Mouse (Mus musculus) left cerebral cortex, adult 9 months (tissue): ENCODE measurements around the gene Pifo.
A peak's percentile ranks its signal among the peaks of the same experiment; 100 is the strongest.
"Not testable (repeated sequence)": the region's sequence is repeated elsewhere in the genome, so short reads cannot be mapped to it uniquely, and the experiment has no call there.

Source experiments
- DNase-seq, 2 experiments: peaks; one replicate each; pipeline ENCODE4 v3.0.0; 2022; ENCODE audit warnings: low spot score in 2 of 2

Pifo gene

DNA sequence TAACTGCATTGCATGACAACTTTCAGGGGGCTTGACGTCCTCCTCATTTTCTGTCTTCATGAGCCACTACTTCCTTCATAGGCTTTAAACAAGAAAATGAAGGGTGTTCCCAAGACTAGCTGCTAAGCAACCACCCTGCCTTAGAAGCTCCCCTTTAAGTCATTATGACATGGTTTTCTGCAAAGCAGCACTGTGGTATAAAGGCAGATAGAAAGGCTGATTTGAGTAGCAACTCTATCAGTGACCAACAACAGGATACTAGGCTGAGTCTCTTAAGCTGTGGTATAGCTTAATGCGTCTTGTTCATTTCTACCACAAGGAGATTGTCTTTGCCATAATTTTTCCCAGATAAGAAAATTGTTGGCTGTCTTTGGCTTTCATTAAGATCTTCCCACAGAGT, at the start of gene Pifo:
Gene Pifo, minus strand, starts transcription at position 101 of the 400 bp plus-strand sequence.
- no peak for DNase-seq

DNA sequence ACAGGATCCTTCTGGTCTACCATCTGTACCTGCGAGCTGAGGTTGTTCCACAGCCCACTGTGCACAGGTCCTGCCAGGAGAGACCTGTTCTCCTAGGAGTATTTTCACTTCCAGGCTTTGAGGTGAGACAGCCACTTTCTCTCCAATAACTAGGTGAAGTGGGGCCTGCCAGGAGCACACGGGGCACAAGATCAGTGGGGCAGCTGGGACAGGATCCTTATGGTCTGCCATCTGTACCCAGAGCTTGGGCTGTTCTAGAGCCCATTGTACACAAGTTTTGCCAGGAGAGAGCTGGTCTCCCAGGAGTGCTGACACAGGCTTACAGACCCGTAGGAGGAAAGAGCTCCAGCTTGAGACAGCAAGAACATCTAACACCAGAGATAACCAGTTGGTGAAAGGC, 43.5 kb upstream of the Pifo start:
- no peak for DNase-seq

DNA sequence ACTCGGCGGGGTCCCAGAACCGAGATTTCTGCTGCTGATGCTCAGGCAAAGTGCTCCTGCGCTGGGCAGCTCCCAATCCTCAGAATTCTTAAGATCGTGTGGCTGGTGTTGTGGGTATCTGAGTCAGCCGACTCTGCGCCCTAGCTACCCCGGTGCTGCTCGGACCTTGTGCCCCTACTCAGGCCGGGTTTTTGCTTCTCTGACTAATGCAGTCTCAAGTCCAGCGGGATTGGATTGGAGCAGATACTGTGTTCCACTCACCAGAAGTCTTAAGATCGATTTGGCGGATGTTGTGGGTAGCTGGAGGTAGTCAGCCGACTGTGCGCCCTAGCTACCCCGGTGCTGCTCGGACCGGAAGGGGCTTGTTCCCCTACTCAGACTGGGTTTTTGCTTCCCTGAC, 37.5 kb upstream of the Pifo start:
- no peak for DNase-seq

DNA sequence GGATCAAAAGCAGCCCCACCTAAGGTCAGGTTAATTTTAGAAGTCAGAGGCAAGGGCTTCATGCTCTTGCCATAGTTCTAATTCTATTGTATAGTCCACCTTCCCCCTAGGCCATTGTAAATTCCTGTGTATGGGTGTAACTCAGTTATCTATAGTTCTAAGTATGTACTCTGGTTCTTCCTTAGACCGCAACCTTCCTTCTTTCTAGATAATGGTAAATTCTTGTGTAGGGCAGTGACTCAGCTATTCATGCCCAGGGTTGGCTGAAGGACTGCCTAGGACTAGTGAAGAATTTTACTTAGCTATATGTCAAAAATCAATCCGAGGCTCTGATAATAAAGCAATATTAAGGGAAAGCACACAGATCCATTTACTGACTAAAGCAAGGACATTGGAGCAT, 25.9 kb upstream of the Pifo start:
- no peak for DNase-seq

DNA sequence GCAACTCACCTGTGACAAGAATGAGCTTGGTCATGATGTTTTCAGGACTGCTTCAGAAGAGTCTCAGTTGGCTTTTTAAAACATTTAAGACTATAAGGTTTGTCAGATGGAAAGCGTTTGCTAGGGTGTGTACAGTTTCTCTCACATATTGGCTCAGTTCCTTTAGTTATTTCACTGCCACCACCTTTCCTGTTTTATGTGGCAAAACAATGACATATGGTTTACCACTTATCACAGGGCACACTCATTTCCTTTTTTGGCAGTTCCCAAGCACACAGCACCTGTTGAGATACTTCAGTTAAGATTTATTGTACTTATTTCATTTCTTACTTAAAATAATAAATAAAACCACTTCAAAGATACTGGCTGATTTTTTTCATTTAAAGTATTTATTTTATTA, 18.3 kb upstream of the Pifo start, which contains the start of gene Chil5:
Gene Chil5, minus strand, starts transcription at position 34 of the 400 bp plus-strand sequence.
- no peak for DNase-seq

DNA sequence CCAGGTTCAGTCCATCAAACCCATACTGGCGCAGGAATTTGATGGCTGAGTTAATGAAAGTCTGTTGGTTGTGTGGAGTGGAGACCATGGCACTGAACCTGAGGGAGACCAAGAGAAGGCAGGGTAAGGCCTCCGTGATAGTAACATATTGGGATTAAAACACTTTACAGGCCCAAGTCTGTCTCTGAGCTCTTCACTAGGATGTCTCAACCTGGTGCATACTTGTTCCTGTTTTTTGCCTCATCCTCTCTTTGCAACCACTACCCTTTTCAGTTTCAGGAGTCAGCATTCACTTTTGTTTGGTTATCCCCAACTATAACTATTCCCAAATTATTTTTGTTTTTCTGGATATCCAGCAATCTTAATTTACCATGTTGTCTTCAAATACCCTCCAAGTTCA, 9.7 kb upstream of the Pifo start:
- DNase-seq: no peak

DNA sequence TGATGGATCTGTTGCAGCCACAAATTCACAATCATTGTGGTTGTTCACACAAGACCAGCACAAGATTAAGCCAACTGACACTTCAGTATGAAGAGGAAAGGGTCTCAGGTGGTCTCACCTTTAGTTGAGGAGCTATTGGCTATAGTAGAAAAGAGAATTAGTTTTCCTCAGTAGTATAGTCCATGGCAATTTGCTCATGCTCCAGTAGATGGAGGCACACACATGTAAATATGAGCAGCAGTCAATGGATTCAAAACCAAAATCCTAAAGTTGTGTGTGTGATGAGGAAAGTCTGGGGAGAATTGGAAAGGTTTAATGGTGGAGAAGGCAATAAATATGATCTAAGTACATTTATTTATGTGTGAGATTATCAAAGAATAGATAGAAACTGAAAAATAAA, 7.4 kb upstream of the Pifo start:
- DNase-seq: peak in 1 of 2 experiments; percentile 8

DNA sequence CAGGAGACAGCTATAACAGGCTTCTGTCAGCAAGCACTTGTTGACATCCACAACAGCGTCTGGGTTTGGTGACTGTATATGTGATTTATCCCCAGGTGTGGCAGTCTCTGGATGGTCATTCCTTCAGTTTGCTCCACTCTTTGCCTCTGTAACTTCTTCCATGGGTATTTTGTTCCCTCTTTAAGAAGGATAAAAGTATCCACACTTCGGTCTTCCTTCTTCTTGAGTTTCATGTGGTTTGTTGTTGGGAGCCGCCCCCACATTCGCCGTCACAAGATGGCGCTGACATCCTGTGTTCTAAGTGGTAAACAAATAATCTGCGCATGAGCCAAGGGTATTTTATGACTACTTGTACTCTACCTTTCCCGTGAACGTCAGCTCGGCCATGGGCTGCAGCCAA, 11.1 kb downstream of the Pifo start:
- not testable (repeated sequence) for DNase-seq

DNA sequence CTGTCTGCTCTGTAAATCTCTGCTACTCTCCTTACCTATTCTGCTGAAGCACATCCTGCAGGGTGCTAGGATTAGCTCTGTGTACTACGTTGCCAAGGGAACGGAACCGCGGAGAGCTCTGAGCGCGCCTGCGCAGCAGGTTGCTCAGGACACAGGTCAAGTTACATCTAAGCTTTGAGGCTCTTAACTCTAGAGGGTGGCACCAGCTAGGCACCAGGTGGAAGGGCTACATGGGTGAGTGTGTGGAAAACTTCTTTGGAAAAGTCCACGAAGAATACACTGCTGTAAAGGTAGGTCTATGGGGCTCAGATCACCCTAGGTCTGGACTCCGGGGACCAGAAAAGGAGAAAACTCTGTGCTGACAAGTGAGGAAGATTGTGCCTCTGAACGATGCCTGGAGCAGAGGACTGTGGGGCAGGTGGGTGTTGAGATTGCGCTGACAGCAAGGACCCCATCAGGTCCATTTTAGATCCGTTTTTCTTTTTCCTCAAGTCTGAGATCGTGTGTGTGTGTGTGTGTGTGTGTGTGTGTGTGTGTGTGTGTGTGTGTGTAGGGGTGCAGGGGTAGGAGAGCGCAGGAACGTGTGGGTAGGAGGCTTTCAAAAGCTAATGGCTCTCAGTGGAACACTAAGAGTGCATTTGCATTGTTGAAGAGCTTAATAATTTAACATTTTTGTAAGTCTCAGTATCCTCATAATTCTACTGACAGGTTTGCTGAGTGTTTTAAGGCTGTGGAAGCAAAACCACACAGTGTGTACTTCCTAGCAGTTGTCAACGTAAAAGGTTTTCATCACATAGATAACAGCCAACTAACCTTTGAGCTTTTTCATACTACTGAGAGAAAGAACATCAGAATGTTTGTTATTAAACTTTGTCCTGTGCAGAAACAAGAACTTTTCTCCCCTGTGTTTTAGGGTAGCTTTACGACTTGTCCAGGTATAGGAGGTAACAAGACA, 12.8 kb downstream of the Pifo start:
- DNase-seq: peak; percentile 25 to 41

DNA sequence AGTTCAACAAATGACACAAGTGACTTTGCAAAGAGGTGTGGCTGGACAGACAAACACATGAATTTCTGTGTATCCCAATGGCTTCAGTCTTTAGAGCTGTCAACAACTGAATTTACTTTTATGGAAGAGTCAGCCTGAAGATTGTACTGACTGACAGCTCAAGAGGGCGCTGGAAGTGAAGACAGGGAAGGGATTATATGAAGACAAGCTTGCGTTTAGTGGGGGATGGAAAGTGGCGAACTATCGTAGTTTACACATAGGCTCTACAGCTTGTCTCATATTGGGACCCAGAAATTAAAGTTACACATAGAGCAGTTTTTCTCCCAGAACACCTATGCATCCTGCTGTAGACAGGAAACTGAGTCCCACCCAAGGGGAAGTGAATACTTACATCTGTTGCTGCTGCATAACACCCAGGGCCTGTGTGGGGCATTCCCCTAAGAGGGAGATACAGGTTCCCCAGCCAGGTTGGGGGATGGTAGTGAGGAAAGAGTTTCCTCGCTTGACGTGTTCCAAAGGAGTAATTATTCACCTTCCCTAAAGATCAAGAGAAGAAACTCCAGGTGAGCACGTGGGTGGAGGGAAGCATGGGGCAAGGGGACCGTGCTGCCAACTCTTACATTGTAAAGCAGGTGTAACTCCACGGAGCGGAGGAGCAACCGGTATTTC, 13.6 kb downstream of the Pifo start:
- DNase-seq: no peak

DNA sequence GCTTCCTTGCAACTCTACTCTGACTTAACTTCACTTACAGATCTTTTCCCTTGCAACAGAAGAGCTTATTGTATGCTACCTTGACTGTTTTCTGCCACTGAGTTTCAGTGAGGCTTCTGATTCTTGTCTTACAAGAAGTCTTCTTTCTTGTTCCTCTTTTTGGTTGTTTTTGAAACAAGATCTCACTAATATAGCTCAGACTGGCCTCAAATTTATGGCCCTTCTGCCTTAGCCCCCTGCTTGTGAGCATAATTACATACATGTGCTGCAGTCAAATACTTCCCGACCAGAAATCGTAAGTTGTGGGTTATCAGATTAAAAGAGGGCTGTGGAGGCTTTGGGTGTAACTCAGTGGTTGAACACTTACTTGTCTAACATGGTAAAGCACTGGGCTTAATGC, 19.7 kb downstream of the Pifo start:
- DNase-seq: no peak

DNA sequence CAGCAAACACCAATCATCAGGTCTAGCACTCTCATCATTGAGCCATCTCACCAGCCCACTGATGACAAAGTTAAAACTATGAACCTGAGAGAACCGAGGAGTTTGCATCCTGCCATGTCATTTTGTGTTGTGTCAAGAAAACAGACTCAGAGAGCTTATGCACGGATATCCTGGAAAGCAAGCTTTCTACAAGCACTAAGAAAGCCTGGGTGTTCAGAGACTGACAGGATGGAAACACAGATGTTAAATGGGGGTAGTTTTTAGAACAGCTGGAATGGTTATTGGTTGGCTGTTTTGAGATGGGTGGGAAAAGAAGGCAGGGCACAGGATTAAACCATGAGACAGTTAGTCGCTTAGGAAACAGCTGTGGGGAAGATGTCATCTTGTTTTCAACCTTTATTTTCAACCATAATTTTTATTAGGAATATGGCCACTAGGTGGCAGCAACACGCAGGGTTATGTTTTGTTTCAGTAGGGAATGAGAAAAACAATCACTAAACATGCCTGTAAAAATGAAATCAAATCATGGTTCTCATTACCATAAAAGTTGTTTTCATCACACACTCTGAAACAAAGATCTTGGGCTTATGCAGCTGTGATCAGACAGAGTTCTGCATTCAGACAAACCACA, 22.7 kb downstream of the Pifo start:
- peak; percentile 16 to 57 for DNase-seq

DNA sequence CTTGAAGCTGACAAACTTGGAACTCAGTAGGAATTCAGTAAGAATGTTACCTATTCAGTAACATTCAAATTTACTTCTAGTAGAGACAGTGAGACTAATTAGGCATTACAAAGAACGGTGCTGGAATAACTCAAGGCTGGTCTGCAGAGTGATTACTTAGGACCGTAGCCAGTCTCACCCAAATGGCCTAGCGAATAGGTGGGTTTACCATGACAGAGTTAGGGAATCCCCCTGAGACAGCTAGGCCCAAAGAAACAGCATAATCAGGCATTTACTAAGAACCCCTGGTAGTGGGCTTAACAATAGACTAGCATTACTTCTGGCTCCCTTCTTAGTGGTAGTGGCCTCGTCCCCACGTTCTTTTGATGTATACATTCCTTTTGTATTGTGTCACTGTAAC, 24.8 kb downstream of the Pifo start:
- not testable (repeated sequence) for DNase-seq

DNA sequence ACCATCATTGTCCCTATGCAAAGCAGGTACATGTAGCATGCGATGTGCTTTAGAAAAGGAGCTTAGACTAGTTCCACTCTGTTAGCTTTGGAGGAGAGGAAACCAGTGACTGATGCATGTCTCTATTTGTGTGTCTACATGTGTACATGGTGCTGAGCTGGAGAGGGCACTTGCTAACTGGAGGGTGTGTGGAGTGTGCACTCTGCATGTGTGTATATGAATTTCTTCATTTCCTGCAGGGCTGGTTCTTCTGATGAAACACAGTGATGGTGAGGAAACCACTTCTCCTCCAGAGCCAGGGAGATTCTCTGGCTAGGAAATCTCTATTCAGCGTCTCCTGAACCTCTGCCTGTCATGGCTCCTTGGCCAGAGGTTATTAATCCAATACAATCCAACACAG, 40.3 kb downstream of the Pifo start:
- DNase-seq: no peak

DNA sequence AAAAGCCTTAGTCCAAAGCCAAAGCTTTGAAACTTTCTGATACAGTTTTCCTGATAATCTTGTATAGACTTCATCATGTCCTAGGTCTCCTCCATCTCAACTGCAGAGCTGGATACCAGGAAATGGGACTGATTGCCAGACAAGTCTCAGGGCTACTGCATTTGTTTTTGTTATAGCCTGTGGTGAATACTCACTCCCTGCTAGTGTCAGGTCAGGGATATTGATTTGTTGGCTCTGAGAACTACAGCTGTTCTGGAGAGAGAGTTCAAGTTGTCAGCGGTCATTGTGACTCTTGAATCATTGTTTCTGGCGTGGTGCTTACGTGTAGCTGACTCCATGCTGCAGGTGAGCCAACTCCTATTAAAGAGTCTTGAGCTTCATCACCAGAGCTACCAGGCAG, 41.0 kb downstream of the Pifo start, which contains the start of gene Ovgp1:
Gene Ovgp1, plus strand, starts transcription at position 301 of the 400 bp plus-strand sequence.
- DNase-seq: no peak

DNA sequence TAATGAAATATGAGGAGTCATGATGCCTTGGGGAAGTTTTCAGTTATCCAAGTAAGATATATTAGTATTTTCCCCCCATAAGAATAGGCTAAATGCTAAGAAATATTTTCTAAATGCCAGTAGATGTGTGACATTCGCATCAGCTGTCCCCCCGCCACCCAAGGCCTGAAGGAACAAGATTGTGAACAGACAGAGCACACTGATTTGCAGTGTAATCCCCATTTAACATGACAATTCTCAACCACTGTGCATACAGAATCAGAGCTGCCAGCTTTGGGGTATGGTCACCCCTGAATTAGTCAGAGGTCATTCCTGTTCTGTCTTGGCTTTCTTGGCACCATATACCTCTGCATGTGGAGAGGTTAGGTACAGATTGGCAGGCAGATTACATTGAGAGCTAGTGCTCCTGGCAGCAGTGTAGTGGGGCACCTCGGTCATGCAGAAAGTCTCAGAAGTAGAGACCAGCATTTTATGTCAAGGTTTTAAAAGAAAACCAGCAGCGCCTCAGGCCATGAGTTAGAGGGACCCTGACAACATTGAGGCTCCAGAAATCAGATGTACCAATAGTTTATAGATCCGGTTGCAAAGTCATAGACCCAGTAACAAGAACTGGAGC, 42.5 kb downstream of the Pifo start:
- no peak for DNase-seq

DNA sequence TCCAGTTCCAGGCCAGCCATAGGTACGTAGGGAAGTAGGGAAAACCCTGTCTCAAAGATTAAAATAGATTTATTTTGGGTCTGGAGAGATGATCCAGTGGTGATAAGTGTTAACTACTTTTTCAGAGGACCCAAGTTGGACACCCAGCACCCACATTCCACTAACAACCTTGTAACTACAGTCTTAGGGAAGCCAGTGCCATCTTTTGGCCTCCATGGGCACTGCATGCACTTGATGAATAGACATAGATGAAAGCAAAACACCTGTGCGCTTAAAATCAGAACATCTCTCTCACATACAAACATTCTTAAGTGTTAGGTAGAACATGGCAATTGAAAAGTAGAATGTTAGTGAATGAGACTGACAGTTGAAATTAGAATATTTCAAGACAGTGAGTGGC, 53.7 kb downstream of the Pifo start:
- no peak for DNase-seq

DNA sequence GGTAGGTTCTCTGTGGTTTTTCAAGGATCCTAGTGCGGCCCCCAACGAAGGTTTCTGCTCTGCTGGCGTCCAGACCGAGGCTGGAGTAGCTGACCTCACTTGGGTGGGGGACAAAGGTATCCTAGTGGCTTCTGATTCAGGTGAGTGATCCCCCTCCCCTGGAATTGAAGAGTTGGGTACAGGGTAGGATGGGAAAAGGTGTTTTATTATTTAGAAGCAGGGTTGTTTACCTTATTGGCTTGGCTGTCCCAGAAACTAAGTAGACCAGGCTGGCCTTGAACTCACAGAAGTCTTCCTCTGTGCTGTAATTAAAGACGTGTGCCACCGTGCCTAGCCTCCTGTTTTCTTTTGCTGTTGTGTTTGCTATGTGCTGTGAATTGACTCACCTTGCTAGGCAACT, 54.4 kb downstream of the Pifo start, which contains the start of gene Atp5f1:
Gene Atp5f1, minus strand, starts transcription at position 101 of the 400 bp plus-strand sequence.
- DNase-seq: no peak

DNA sequence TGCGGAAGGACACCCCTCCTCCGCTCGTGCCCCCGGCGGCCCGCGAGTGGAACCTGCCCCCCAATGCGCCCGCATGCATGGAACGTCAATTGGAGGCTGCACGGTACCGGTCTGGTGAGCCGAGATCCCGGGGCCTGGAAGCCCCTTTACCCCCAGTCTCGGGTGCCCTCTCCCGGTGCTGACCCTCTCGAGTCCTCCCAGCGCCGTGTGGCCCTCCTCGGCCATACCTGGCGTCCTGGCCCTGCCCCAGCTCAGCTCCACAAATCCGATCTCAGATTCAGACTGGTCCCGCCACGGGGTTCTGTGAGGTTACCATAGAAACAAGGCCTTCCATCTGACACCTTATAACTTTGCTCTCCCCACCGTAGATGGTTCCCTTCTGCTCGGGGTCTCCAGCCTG, 54.9 kb downstream of the Pifo start:
- DNase-seq: peak in 1 of 2 experiments; percentile 23

DNA sequence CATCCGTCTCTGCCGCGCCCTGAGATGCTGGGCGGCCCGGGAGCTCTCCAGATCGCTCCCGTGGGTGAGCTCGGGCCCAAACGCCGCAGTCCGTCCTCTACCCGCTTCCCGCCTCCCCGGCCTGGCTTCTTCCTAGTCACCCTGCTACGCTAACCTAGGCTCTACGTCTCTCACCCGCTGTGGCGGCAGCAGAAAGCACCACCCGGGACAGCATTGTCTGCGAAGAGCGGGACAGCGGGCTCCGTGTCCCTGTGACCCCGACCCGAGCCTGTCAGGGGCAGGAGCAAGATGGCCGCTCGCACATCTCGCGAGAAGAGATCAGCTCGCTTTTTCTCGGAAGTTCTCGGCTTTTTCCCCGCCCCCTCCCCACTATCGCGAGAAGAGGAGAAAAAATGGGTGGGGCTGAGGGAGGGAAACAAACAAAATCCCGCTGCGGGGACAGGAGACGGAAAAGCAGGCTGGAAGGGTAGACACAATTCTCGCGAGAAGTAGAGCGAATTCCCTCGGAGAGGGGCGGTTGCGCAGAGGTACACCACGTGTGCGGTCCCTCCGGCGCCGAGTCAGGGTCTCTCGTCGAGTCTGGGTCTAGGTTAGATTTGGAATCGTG, 55.4 kb downstream of the Pifo start, which contains the start of gene Wdr77:
Gene Wdr77, plus strand, starts transcription at position 396 of the 607 bp plus-strand sequence.
- peak; percentile 90 to 95 for DNase-seq

DNA sequence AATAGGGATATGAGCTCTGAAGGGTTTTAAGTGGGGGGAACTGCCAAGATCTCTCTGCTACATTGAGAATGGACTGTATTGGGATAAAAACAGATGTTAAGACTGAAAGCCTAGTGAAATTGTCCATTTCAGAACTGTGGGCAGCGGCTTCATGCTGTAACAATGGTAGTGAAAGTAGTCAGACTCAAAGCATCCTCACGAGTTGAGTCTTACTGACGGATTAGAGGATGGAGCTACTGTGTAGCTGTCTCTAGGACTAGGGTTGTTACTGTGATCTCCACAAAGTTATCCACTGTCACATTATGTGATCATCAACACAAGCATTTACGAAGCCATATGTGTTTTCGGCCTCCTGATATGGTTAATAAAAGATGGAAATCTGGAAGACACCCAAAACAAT, 56.2 kb downstream of the Pifo start:
- DNase-seq: no peak
